Mouse (Mus musculus) CH12.LX (cell line): ENCODE measurements around the gene Wasl. TPM values are rescaled to one million over a fixed set of nuclear protein-coding genes. Genes with fewer than 3 reads are reported as not detected.

Experiments
- DNase-seq: peaks from one replicate; pipeline ENCODE4 v3.0.0-alpha.2; 2013; ENCODE audit errors: extremely low read depth
- H3K27ac ChIP-seq: 2 replicates; pipeline ENCODE4 v1.5.1; 2012; ENCODE audit warnings: low read depth, mild to moderate bottlenecking, control low read depth, moderate library complexity; ENCODE audit not compliant: insufficient read depth
- H3K27me3 ChIP-seq: replicated peaks from 2 replicates; pipeline ENCODE3; 2012; ENCODE audit warnings: inconsistent platforms
- H3K36me3 ChIP-seq, 2 experiments: replicated peaks in 1 of 2; 2 replicates each; pipeline versions ENCODE3 to v1.6.1; 2012; ENCODE audit warnings: inconsistent platforms in 1 of 2, low read length in 1 of 2, mild to moderate bottlenecking in 1 of 2, mixed read lengths in 1 of 2, moderate library complexity in 1 of 2; ENCODE audit not compliant: control insufficient read depth in 1 of 2, insufficient read depth in 1 of 2
- H3K4me1 ChIP-seq, 2 experiments: 2 replicates each; pipeline ENCODE4 v1.6.1; 2012; ENCODE audit warnings: inconsistent platforms in 1 of 2, moderate library complexity in 1 of 2; ENCODE audit not compliant: insufficient read depth in 2 of 2, control insufficient read depth in 1 of 2
- H3K4me2 ChIP-seq: 2 replicates; pipeline ENCODE4 v1.6.1; 2012; ENCODE audit warnings: low read depth, mild to moderate bottlenecking, control low read depth; ENCODE audit not compliant: poor library complexity, insufficient read depth, severe bottlenecking
- H3K4me3 ChIP-seq, 3 experiments: fragments of 150-350 bp in 1 of 3; sonication (generic) in 1 of 3; replicated peaks in 1 of 3; 2 replicates each; pipeline versions ENCODE3 to v1.5.1; 2011 to 2012; ENCODE audit warnings: low read depth in 2 of 3, low read length in 2 of 3, mild to moderate bottlenecking in 2 of 3, moderate library complexity in 2 of 3, control low read depth in 1 of 3, improper control_type of control experiment in 1 of 3, inconsistent platforms in 1 of 3, mixed read lengths in 1 of 3; ENCODE audit not compliant: poor library complexity in 1 of 3
- H3K79me2 ChIP-seq: replicated peaks from 2 replicates; pipeline ENCODE4 v1.6.1; 2012; ENCODE audit warnings: mild to moderate bottlenecking, moderate library complexity; ENCODE audit not compliant: control insufficient read depth, poor library complexity, insufficient read depth, severe bottlenecking; ENCODE audit errors: extremely low read depth
- H3K9ac ChIP-seq: 2 replicates; pipeline ENCODE4 v1.6.1; 2012; ENCODE audit warnings: low read depth, mild to moderate bottlenecking, control low read depth, moderate library complexity; ENCODE audit not compliant: insufficient read depth
- H3K9me3 ChIP-seq: replicated peaks from 2 replicates; pipeline ENCODE3; 2012; ENCODE audit warnings: low read length, inconsistent platforms, mixed read lengths
- BHLHE40 ChIP-seq: IDR thresholded peaks from 2 replicates; pipeline ENCODE4 v1.6.1; 2011; ENCODE audit warnings: mild to moderate bottlenecking, low read depth, low read length, improper control_type of control experiment
- ELF1 ChIP-seq: IDR thresholded peaks from 2 replicates; pipeline ENCODE4 v1.6.1; 2014; ENCODE audit warnings: low read depth, mild to moderate bottlenecking, inconsistent platforms, low read length, improper control_type of control experiment
- HCFC1 ChIP-seq: IDR thresholded peaks from 2 replicates; pipeline ENCODE4 v1.6.1; 2012; ENCODE audit warnings: low read depth, mild to moderate bottlenecking, inconsistent platforms, low read length, improper control_type of control experiment
- JUND ChIP-seq: conservative IDR thresholded peaks from 2 replicates; pipeline ENCODE4 v1.6.1; 2011; ENCODE audit warnings: low read depth, low read length, improper control_type of control experiment
- KAT2A ChIP-seq: IDR thresholded peaks from 2 replicates; pipeline ENCODE4 v1.6.1; 2012; ENCODE audit warnings: low read length, improper control_type of control experiment, inconsistent platforms; ENCODE audit not compliant: insufficient replicate concordance
- MAZ ChIP-seq: IDR thresholded peaks from 2 replicates; pipeline ENCODE4 v1.6.1; 2012; ENCODE audit warnings: low read depth, mild to moderate bottlenecking, inconsistent platforms, low read length, improper control_type of control experiment, moderate library complexity
- MEF2A ChIP-seq: IDR thresholded peaks from 2 replicates; pipeline ENCODE4 v1.6.1; 2014; ENCODE audit warnings: low read depth, mild to moderate bottlenecking, inconsistent platforms, low read length, improper control_type of control experiment, borderline replicate concordance
- NELFE ChIP-seq: IDR thresholded peaks from 2 replicates; pipeline ENCODE4 v1.6.1; 2011; ENCODE audit warnings: low read depth, low read length, improper control_type of control experiment
- PAX5 ChIP-seq: IDR thresholded peaks from 2 replicates; pipeline ENCODE4 v1.6.1; 2012; ENCODE audit warnings: low read length, inconsistent platforms, mixed read lengths
- RAD21 ChIP-seq: IDR thresholded peaks from 2 replicates; pipeline ENCODE4 v1.6.1; 2011; ENCODE audit warnings: low read depth, mild to moderate bottlenecking, low read length, improper control_type of control experiment, moderate library complexity
- USF2 ChIP-seq: conservative IDR thresholded peaks from 2 replicates; pipeline ENCODE4 v1.6.1; 2011; ENCODE audit warnings: low read depth, low read length, improper control_type of control experiment
- ZC3H11A ChIP-seq: IDR thresholded peaks from 2 replicates; pipeline ENCODE4 v1.6.1; 2012; ENCODE audit warnings: low read depth, mild to moderate bottlenecking, inconsistent platforms, low read length, improper control_type of control experiment
- ZMIZ1 ChIP-seq: IDR thresholded peaks from 2 replicates; pipeline ENCODE4 v1.6.1; 2012; ENCODE audit warnings: low read depth, mild to moderate bottlenecking, inconsistent platforms, low read length, improper control_type of control experiment
- ZNF384 ChIP-seq: IDR thresholded peaks from 2 replicates; pipeline ENCODE4 v1.6.1; 2012; ENCODE audit warnings: low read depth, low read length, improper control_type of control experiment, inconsistent platforms
- dilution Hi-C: fragments of 300-500 bp; cut with MboI; formaldehyde crosslinking; loops from 2 replicates; pipeline ENCODE4 v1.14.3; 2020; ENCODE audit warnings: low sequenced_read_pairs; ENCODE audit not compliant: extremely low pct_unique_long_range_greater_than_20kb, extremely low pct_ligation_motif_present
- in situ Hi-C: fragments of 300-500 bp; cut with MboI; formaldehyde crosslinking; loops from 3 replicates; pipeline ENCODE4 v1.14.3; 2019; ENCODE audit warnings: low sequenced_read_pairs, low pct_ligation_motif_present, low pct_unique_long_range_greater_than_20kb, mixed read lengths
- polyA plus RNA-seq: library from polyadenylated mRNA; unstranded; fragments of >175 nt; gene quantifications from 2 replicates; pipeline ENCODE4 v1.2.1, GENCODE M21; 2012; ENCODE audit warnings: low read depth; ENCODE audit not compliant: insufficient read length
- total RNA-seq, 2 experiments: library from RNA; depleted of rRNA; stranded (reverse); fragments of 300-350 nt in 1 of 2; fragments of >200 nt in 1 of 2; gene quantifications; 2 replicates each; pipeline ENCODE4 v1.2.3; 2012 to 2014

The Wasl gene
- total and polyA plus RNA-seq, 3 experiments: 3.9 to 8.4 (median 7.6) TPM

GRCm38 (mm10) chr6:24657647-24658387 is 7.0 kb downstream of the Wasl start:
- H3K9me3 ChIP-seq: no peaks in the 10 kb centered on the region
- H3K79me2 ChIP-seq: peaks cover 34% of the 10 kb centered on the region
- H3K4me1 ChIP-seq: peaks cover 2 to 34% of the 10 kb centered on the region in 2 experiments; a peak in 2 of 4 replicates
- H3K4me2 ChIP-seq: no peak overlapping the region
- no peak overlapping the region for H3K27ac ChIP-seq
- dilution Hi-C loops (no loop called here), in situ Hi-C loops (no loop called here)
- no peak overlapping the region for H3K4me3 ChIP-seq
- H3K9ac ChIP-seq: no peak overlapping the region
- TF ChIP-seq MAZ: no peak
- no peak for TF ChIP-seq KAT2A
- TF ChIP-seq ELF1: no peak
- no peak for TF ChIP-seq ZMIZ1
- TF ChIP-seq ZC3H11A: no peak
- no peak for TF ChIP-seq MEF2A
- no peak for TF ChIP-seq PAX5
- no peak for TF ChIP-seq HCFC1
- H3K36me3 ChIP-seq: peaks cover 0 to 21% of the 10 kb centered on the region in 2 experiments
- no peaks in the 10 kb centered on the region for H3K27me3 ChIP-seq
- DNase-seq: no peak

- no peaks in the 10 kb centered on the region for H3K9me3 ChIP-seq
- no peak overlapping the region for H3K4me2 ChIP-seq
- H3K27me3 ChIP-seq: no peaks in the 10 kb centered on the region
- peaks cover 0 to 20% of the 10 kb centered on the region in 2 experiments; a peak in 2 of 4 replicates for H3K4me1 ChIP-seq
- H3K4me3 ChIP-seq: no peak overlapping the region
- peaks cover 0 to 22% of the 10 kb centered on the region in 2 experiments for H3K36me3 ChIP-seq
- peaks cover 26% of the 10 kb centered on the region for H3K79me2 ChIP-seq
- no peak overlapping the region for H3K9ac ChIP-seq
- H3K27ac ChIP-seq: no peak overlapping the region
- dilution Hi-C loops: no loop called here
- no peak for DNase-seq
- in situ Hi-C loops: no loop called here
- TF ChIP-seq JUND: no peak
- no peak for TF ChIP-seq BHLHE40
- no peak for TF ChIP-seq ZMIZ1
- TF ChIP-seq USF2: no peak
- no peak for TF ChIP-seq RAD21
- no peak for TF ChIP-seq NELFE
- no peak for TF ChIP-seq ZNF384
- TF ChIP-seq, all 38 proteins: peak for 0
These were observed 8.7 kb downstream of the Wasl start for GRCm38 (mm10) chr6:24656094-24656493.
